Mouse (Mus musculus) heart, postnatal 0 days (tissue): ENCODE data around the gene Rufy4.

ENCODE experiments used
- CTCF ChIP-seq: IDR thresholded peaks from 2 replicates; pipeline ENCODE4 v1.5.1; 2016; ENCODE audit warnings: antibody characterized with exemption, control low read depth, low read depth
- EP300 ChIP-seq: IDR thresholded peaks from 2 replicates; pipeline ENCODE4 v1.6.1; 2016; ENCODE audit warnings: antibody characterized with exemption, low read depth

GRCm38 (mm10) chr1:74103654-74104353, 21.5 kb upstream of the Rufy4 start:
- TF ChIP-seq EP300 = no peak
- TF ChIP-seq CTCF = no peak
